Mouse (Mus musculus): ENCODE results near the gene Angptl2. TPM values are rescaled to one million over a fixed set of nuclear protein-coding genes. Genes with fewer than 3 reads are reported as not detected.

Gene Angptl2
- polyA plus RNA-seq, 1 experiment from 2014 or later = 24.2 TPM

DNA sequence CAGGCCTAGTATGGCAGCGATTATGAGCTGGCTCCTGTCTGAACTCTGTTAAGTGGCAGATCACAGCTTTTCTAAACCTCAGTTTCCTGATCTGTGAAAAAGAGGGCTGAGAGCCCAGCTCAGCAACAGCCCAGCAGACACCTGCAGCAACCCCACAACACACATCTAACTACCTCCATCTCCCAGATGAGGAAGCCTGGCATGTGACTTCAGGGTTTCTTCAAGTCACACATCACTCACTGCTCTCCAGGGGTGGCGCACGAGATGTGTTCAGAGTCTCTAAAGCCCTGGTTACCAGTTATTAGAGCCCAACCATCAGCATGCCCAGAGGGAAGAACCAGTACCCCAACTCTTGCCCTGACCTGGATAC, 1.5 kb downstream of the Angptl2 start:
- WGBS = 56% methylated on average over 3 of the region's 3 CpGs
- ATAC-seq = no peak
- H3K9ac ChIP-seq (ENCODE audit: low read depth, low read length) = no peak overlapping the region

DNA sequence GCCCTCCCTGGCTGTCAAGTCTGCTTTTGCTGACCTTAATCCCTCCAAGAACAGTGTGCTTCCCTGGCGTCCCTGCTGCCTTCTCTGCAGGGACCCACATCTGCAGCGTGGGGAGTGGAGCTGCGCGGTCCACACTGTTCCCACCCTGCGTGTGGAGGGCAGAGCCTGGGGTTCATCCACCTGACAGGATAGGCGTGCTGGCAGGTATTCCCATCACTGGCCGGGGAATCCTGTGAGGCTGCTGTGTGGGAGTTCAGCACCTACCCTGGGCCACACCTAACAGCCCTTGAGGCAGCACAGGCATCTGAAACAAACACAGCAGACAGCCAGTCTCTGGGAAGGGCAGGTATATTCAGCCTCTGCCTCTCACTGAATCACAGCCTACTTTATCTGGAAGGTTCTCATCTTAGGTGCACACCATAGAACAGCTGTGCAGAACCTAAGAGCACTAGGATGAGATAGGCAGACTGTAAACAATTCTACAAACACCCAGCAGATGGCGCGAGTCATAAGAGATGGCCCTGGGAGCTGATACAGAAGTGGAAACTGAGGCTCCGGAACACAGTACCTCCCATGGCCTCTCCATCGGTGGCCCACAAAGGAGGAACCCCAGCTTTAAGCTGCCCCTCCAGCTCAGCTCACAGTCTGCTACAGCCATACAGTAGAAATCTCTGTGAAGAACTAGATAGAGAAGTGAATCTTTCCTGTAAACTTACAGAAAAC, 3.2 kb downstream of the Angptl2 start:
- Histone ChIP-seq H3K27ac (ENCODE audit: low read depth, low read length) (no peak overlapping the region), H3K9me3 (ENCODE audit: control insufficient read depth) (no peaks in the 10 kb centered on the region), H3K4me2 (replicated peaks; ENCODE audit: low read depth) (no peak overlapping the region), H3K36me3 (ENCODE audit: control insufficient read depth, insufficient read depth) (peaks cover 10% of the 10 kb centered on the region; the same call in 1 of the 2 replicates), H3K4me1 (replicated peaks; ENCODE audit: control insufficient read depth, insufficient read depth, low read length) (no peaks in the 10 kb centered on the region; the same call in 1 of the 2 replicates), H3K4me3 (ENCODE audit: low read depth, low read length) (no peak overlapping the region), H3K9ac (ENCODE audit: low read depth, low read length) (no peak overlapping the region), H3K27me3 (replicated peaks; ENCODE audit: control insufficient read depth, insufficient read depth, low read length) (no peaks in the 10 kb centered on the region)
- ATAC-seq = no peak
- peak; percentile 69 for TF ChIP-seq CTCF (IDR thresholded peaks at IDR 0.05; ENCODE audit: low read depth)
- WGBS = 64% methylated on average over 11 of the region's 11 CpGs

More for the DNA sequence above, 1.5 kb downstream of the Angptl2 start:
- Histone ChIP-seq H3K9me3 (ENCODE audit: control insufficient read depth) (no peaks in the 10 kb centered on the region), H3K4me3 (ENCODE audit: low read depth, low read length) (peak overlapping the region; percentile 42; the same call in 1 of the 2 replicates), H3K27ac (ENCODE audit: low read depth, low read length) (no peak overlapping the region), H3K27me3 (replicated peaks; ENCODE audit: control insufficient read depth, insufficient read depth, low read length) (no peaks in the 10 kb centered on the region), H3K36me3 (ENCODE audit: control insufficient read depth, insufficient read depth) (peaks cover 8% of the 10 kb centered on the region; the same call in 1 of the 2 replicates), H3K4me1 (replicated peaks; ENCODE audit: control insufficient read depth, insufficient read depth, low read length) (no peaks in the 10 kb centered on the region; the same call in 1 of the 2 replicates), H3K4me2 (replicated peaks; ENCODE audit: low read depth) (peak overlapping the region; percentile 62)
- no peak for TF ChIP-seq CTCF (IDR thresholded peaks at IDR 0.05; ENCODE audit: low read depth)

GRCm38 (mm10) chr2:33219637-33220036, 3.8 kb downstream of the Angptl2 start:
- Histone ChIP-seq H3K9ac (ENCODE audit: low read depth, low read length) (no peak overlapping the region), H3K4me3 (ENCODE audit: low read depth, low read length) (no peak overlapping the region), H3K9me3 (ENCODE audit: control insufficient read depth) (no peaks in the 10 kb centered on the region), H3K27me3 (replicated peaks; ENCODE audit: control insufficient read depth, insufficient read depth, low read length) (no peaks in the 10 kb centered on the region), H3K4me1 (replicated peaks; ENCODE audit: control insufficient read depth, insufficient read depth, low read length) (no peaks in the 10 kb centered on the region; the same call in 1 of the 2 replicates), H3K4me2 (replicated peaks; ENCODE audit: low read depth) (no peak overlapping the region), H3K27ac (ENCODE audit: low read depth, low read length) (no peak overlapping the region), H3K36me3 (ENCODE audit: control insufficient read depth, insufficient read depth) (peaks cover 10% of the 10 kb centered on the region; the same call in 1 of the 2 replicates)
- no peak for ATAC-seq
- no peak for TF ChIP-seq CTCF (IDR thresholded peaks at IDR 0.05; ENCODE audit: low read depth)
- 58% methylated on average over 4 of the region's 4 CpGs for WGBS

DNA sequence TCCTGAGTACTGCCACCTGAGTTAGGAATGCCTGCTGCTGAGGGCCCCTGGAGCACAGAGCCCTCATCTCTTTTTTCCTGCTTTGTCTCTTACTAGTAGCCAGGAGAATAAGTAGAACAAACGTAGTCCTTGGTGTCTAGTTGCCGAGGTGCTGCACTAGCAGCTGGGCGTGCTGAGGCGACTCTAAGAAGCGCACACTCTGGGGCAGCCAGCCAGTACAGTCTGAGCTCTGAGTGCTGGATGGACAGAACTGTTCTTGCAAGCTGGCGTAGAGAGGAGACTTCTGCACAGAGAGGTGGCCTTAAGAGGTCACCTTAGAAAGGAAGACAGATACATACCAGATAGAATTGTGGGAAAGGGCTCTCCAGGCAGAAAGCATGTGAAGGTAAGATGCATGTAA, 4.4 kb downstream of the Angptl2 start:
- ATAC-seq = no peak
- WGBS = 71% methylated on average over 6 of the region's 6 CpGs
- no peak overlapping the region for H3K27ac ChIP-seq (ENCODE audit: low read depth, low read length)

DNA sequence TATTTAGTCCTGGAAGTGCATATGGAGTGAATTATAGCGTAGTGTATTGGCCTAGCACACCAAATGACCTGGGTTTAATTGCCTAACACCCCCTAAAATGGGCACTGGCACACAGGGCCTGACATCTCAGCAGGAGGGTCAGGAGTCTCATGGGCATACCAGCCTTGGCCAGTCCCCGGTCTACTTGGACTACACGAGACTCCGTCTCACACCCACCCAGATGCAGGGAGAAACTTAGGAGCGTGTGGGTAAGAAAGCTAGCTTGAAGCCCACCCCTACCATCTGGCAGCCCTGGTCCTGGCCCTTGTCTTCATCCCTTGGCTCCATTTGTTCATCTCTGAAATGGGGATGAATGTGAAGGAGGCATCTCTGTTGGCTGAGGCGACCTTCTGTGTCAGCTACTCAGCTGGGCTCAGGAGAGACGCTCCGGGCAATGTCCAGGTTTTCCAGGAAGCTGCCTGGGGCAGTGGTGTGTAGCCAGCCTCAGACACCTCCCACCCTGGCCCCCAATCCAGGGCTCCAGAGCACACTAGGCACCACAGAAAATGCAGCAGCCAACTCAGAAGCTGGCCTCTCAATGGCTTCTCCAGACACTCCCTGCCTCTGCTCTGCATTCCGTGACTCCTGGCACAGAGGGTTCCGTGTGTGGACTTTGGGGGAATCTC, 4.9 kb downstream of the Angptl2 start:
- no peak overlapping the region for H3K27ac ChIP-seq (ENCODE audit: low read depth, low read length)
- no peak overlapping the region for H3K9ac ChIP-seq (ENCODE audit: low read depth, low read length)
- no peak overlapping the region for H3K4me2 ChIP-seq (replicated peaks; ENCODE audit: low read depth)
- H3K4me1 ChIP-seq (replicated peaks; ENCODE audit: control insufficient read depth, insufficient read depth, low read length) = no peaks in the 10 kb centered on the region; the same call in 1 of the 2 replicates
- ATAC-seq = no peak
- no peak overlapping the region for H3K4me3 ChIP-seq (ENCODE audit: low read depth, low read length)
- TF ChIP-seq CTCF (IDR thresholded peaks at IDR 0.05; ENCODE audit: low read depth) = no peak
- peaks cover 13% of the 10 kb centered on the region for H3K36me3 ChIP-seq (ENCODE audit: control insufficient read depth, insufficient read depth)
- no peaks in the 10 kb centered on the region for H3K27me3 ChIP-seq (replicated peaks; ENCODE audit: control insufficient read depth, insufficient read depth, low read length)
- H3K9me3 ChIP-seq (ENCODE audit: control insufficient read depth) = no peaks in the 10 kb centered on the region
- WGBS = 90% methylated on average over 10 of the region's 10 CpGs

More for the DNA sequence above, 4.4 kb downstream of the Angptl2 start:
- Histone ChIP-seq H3K9ac (ENCODE audit: low read depth, low read length) (no peak overlapping the region), H3K36me3 (ENCODE audit: control insufficient read depth, insufficient read depth) (peaks cover 13% of the 10 kb centered on the region), H3K27me3 (replicated peaks; ENCODE audit: control insufficient read depth, insufficient read depth, low read length) (no peaks in the 10 kb centered on the region), H3K4me2 (replicated peaks; ENCODE audit: low read depth) (no peak overlapping the region), H3K9me3 (ENCODE audit: control insufficient read depth) (no peaks in the 10 kb centered on the region), H3K4me1 (replicated peaks; ENCODE audit: control insufficient read depth, insufficient read depth, low read length) (no peaks in the 10 kb centered on the region; the same call in 1 of the 2 replicates), H3K4me3 (ENCODE audit: low read depth, low read length) (no peak overlapping the region)
- no peak for TF ChIP-seq CTCF (IDR thresholded peaks at IDR 0.05; ENCODE audit: low read depth)

- ATAC-seq = no peak
- Histone ChIP-seq H3K4me1 (replicated peaks; ENCODE audit: control insufficient read depth, insufficient read depth, low read length) (no peaks in the 10 kb centered on the region; the same call in 1 of the 2 replicates), H3K27me3 (replicated peaks; ENCODE audit: control insufficient read depth, insufficient read depth, low read length) (no peaks in the 10 kb centered on the region), H3K4me3 (ENCODE audit: low read depth, low read length) (no peak overlapping the region), H3K9me3 (ENCODE audit: control insufficient read depth) (no peaks in the 10 kb centered on the region), H3K9ac (ENCODE audit: low read depth, low read length) (no peak overlapping the region), H3K4me2 (replicated peaks; ENCODE audit: low read depth) (no peak overlapping the region), H3K27ac (ENCODE audit: low read depth, low read length) (no peak overlapping the region), H3K36me3 (ENCODE audit: control insufficient read depth, insufficient read depth) (peaks cover 13% of the 10 kb centered on the region)
- 81% methylated on average over 11 of the region's 11 CpGs for WGBS
- TF ChIP-seq CTCF (IDR thresholded peaks at IDR 0.05; ENCODE audit: low read depth) = no peak
Observed at GRCm38 (mm10) chr2:33221339-33221900, 5.6 kb downstream of the Angptl2 start.

Measured in intestine, postnatal 0 days (tissue).